Mouse (Mus musculus): Measurements from ENCODE around the gene Tmem19.

Tmem19 gene

DNA sequence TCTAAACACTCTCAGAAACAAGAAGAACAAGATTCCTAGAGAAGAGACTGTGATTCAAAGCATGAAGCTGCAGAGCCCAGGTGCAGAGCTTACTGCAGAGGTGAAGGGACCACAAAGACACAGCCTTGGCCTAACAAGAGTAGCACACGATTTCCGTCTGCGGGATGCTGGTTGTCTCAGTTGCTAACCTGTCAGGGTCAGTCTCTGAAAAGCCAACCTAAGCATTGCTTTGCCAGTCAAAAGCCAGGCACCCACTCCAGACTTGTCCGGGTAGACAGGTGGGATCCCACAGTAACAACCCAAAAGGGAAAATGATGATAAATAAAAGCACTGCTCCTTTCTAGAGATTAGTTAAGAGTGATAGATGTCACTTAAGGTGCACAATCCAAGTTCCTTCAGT is 53.1 kb downstream of the Tmem19 start:
- no peak for DNase-seq

DNA sequence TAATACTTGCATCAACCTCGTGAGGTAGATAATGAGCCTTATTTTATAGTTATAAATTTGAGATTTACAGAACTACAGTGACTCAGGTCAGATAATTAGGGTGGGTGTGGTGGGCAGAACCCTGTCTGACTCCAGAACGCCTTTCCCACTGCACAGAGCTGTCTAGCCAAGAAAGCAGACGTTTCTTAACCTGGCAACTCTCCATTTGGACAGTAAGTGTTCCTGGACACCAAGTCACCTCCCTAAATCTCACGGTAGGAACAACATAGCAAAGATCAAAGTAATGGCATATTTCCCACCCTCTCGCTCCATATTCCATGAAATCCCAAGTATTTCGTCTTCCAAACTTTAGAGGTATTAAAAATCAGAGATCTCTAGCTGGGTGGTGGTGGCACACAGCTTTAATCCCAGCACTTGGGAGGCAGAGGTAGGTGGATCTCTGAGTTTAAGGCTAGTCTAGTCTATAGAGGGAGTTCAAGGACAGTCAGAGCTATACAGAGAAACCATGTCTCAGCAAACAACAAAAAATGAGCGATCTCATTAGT is 54.9 kb downstream of the Tmem19 start:
- no peak for DNase-seq

DNA sequence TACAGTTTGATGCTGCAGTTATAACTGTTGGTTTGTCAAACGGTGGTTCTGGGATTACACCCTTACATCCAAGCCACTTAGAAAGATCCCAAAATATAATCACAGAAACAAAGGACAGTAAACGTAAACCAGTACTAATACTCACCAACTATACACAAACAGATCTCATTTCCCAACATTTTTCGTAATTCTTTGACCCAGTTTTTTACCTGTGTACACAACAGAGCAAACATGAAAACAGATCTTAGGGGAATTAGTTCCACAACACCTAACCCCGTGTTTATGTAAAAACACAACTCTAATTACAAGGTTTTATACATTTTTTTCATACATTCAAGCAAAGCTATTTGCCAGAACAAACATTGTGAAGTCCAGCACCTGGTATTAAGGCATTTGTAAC is 63.6 kb downstream of the Tmem19 start:
- DNase-seq: no peak

DNA sequence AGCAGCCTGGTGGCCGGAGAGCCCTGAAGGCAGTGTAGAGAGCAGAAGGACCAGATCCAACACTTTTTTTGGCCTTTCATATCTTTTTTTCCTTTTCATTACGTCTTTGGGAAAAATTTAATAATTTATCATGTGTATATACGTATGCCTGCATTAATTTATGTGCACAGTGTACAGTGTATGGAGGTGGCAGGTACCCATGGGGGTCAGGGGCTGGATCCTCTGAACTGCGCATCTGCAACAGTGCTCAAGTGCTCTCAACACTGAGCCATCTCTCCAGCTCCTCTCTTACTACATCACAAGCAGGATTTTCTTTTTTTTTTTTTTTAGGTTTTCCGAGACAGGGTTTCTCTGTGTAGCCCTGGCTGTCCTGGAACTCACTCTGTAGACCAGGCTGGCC is 64.7 kb downstream of the Tmem19 start:
- no peak for DNase-seq

DNA sequence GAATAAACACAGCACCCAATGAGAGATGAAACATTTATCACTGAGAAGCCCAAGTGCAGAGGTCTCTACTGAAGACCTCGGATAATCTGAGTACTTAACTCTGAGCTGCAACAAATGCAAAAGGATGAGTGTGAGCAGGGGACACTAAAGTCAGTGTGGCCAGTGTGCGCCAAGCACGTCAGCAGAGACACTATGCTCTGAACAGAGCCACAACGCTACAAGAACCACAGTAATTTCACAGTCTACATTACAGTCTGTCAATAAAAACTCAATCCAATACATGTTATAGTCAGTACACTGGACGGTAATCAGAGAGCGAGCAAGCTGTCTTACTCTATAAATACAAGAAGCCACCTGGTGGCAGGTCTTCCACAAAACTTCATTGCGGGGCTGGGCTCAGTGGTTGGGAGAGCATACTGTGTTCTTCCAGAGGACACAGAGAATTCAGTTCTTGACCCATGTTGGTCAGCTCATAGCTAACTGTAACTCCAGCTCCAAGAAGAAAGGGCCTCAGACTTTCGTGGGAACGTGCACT is 65.8 kb downstream of the Tmem19 start:
- DNase-seq: no peak

DNA sequence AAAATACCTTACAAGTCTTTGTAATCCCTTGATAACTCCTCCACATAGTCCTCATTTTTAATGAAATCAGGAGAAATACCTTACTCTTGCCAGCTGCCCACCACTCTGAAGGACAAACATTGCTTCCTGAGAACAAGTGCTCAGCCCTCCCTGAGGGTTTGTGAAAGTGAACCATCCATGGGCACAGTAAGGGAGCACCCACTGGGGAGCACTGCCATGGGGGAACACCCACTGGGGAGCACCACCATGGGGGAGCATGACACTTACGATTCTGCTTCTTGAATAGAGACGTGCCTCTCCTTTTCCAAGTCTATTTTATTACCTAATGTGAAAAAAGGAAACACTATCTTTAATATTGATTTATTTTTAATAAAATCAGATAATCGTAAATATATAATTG is 67.1 kb downstream of the Tmem19 start:
- DNase-seq: no peak

DNA sequence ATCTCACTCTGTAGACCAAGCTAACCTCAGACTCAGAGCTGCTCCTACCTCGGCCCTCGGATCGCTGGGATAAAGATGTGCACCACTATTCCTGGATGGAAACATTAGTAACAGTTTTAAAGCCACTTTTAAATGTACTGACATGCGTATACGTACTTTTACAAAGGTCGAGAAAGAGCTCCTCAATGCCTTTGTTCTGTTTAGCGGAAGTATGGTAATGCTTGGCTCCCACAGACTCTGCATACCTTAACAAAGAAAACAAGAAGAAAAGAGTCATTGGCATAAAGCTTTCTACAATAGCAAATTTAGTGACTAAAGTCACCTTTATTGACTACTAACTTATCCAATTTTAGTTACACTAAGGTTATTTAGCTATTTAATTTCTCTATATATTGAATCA is 67.6 kb downstream of the Tmem19 start:
- no peak for DNase-seq

DNA sequence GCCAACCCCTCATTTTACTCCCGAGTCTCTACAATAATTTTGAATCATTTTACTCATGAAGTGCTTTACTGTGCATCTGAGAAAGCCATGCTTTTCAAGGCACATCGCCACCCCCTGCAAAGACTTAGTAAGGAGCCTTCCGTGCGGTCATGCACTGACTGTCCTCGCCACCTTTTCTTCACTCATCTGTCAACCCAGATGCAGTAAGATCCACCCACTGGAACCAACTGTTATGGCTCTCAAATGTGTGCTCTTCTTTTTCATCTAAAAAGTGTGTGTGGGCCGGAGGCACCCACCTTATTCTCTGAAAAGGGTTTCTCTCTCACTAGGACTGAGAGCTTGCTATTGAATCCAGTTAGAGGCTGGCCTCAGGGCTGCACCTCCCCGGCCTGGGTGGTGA is 68.4 kb downstream of the Tmem19 start:
- no peak for DNase-seq

DNA sequence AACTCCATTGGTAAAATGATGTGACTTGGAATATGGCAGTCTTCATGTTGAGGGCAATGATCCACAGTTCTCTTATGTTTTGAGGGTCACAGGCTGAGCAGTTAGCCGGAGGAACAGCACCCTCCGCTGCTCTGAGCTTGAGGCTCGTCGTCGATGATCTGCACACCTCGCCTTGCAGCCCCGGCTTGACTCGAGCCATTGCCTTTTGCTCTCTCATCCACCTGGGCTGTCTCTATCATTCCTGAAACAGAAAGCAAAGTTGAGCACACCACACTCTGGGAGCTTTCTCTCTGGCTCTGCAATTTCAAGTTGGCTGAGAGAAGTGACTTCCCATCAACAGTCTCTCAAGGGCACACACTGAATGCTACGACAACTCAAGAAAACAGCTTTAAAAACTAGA is 71.6 kb downstream of the Tmem19 start:
- DNase-seq: no peak

All from lung, postnatal 4 days (tissue).